Mouse (Mus musculus) neural tube, embryonic 12.5 days (tissue): ENCODE data around the gene Vmn2r33. TPM values are rescaled to one million over a fixed set of nuclear protein-coding genes. Genes with fewer than 3 reads are reported as not detected.
"Not testable (repeated sequence)": the region's sequence is repeated elsewhere in the genome, so short reads cannot be mapped to it uniquely, and the experiment has no call there.

Experiments
- ATAC-seq: fragments of 200-750 bp; cut with Nextera tagmentation; 2 replicates; pipeline ENCODE4 v1.8.0; 2017; ENCODE audit warnings: low read depth, mild to moderate bottlenecking, moderate TSS enrichment, moderate library complexity; ENCODE audit not compliant: low FRiP score
- H3K27ac ChIP-seq: fragments of 300-500 bp; sonication (generic); 2 replicates; pipeline ENCODE4 v1.5.1; 2016
- H3K27me3 ChIP-seq: fragments of 300-500 bp; sonication (generic); replicated peaks from 2 replicates; pipeline ENCODE4 v1.6.1; 2016; ENCODE audit warnings: mild to moderate bottlenecking
- H3K36me3 ChIP-seq: fragments of 300-500 bp; sonication (generic); 2 replicates; pipeline ENCODE4 v1.6.1; 2016; ENCODE audit warnings: mild to moderate bottlenecking
- H3K4me1 ChIP-seq: fragments of 300-500 bp; sonication (generic); 2 replicates; pipeline ENCODE4 v1.6.1; 2016
- H3K4me2 ChIP-seq: fragments of 300-500 bp; sonication (generic); replicated peaks from 2 replicates; pipeline ENCODE4 v1.6.1; 2016; ENCODE audit warnings: mild to moderate bottlenecking
- H3K4me3 ChIP-seq: fragments of 300-500 bp; sonication (generic); 2 replicates; pipeline ENCODE4 v1.5.1; 2016
- H3K9ac ChIP-seq: fragments of 300-500 bp; sonication (generic); 2 replicates; pipeline ENCODE4 v1.6.1; 2016; ENCODE audit warnings: mild to moderate bottlenecking
- H3K9me3 ChIP-seq: fragments of 300-500 bp; sonication (generic); 2 replicates; pipeline ENCODE4 v1.6.1; 2016; ENCODE audit warnings: mild to moderate bottlenecking
- polyA plus RNA-seq: library from polyadenylated mRNA; unstranded; fragments of >200 nt; fragmentation: Nextera tagmentation; extraction: Ambion mirVana; gene quantifications from 2 replicates; pipeline ENCODE4 v1.2.1, GENCODE M21; 2016

The Vmn2r33 gene
- not detected in 2 replicates for polyA plus RNA-seq

DNA sequence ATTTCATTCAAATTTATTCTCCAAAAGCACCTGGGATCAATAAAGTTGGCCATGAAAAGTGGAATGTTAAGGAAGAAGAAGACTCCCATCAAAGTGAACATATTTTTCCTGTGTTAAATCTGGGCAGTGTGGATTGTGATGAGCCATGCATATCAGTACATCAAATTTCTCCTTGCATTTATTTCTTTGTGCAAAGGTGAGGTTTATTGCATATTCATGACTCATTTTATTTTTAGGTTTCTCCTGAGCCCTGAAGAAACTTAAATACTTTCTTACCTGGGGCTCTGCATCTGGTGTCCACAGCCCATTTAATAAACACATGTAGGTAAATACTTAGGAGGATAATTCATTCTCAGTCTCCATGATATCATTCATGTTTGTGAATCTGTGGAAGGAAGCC, at the start of gene Vmn2r33:
Gene Vmn2r33, minus strand, starts transcription at position 101 of the 400 bp plus-strand sequence.
- not testable (repeated sequence) for H3K4me2 ChIP-seq, H3K27ac ChIP-seq, H3K9ac ChIP-seq, H3K4me3 ChIP-seq, H3K36me3 ChIP-seq, ATAC-seq, H3K9me3 ChIP-seq, H3K27me3 ChIP-seq, H3K4me1 ChIP-seq

Other genes starting within 250 kb of the Vmn2r33 start
- not detected in 2 replicates for gene Vmn2r30, start 229.2 kb downstream of the Vmn2r33 start, polyA plus RNA-seq
- not detected in 2 replicates for gene Gm45783, start 192.2 kb downstream of the Vmn2r33 start, polyA plus RNA-seq
- not detected in 2 replicates for gene Vmn2r31, start 167.1 kb downstream of the Vmn2r33 start, polyA plus RNA-seq
- gene Vmn2r32, start 86.8 kb downstream of the Vmn2r33 start, polyA plus RNA-seq: not detected in 2 replicates
- gene Vmn2r34, start 122.7 kb upstream of the Vmn2r33 start, polyA plus RNA-seq: not detected in 2 replicates